8 mouse cellular contexts compared by ENCODE assay signal in genomic region chr5:115909106-115909505, GRCm38 (mm10).
DNase-seq lines count a peak whose midpoint lies in the region; ATAC-seq lines count a peak whose summit lies in the region.

No protein-coding gene starts in this region.

- H3K4me1 ChIP-seq in midbrain, embryonic 13.5 days (replicated peaks), result peaks cover 31% of the 10 kb centered on the region
- peaks cover 45% of the 10 kb centered on the region for H3K4me1 ChIP-seq in midbrain, embryonic 10.5 days
- peaks cover 40% of the 10 kb centered on the region for H3K4me1 ChIP-seq in heart, embryonic 13.5 days
- H3K4me1 ChIP-seq in neural tube, embryonic 13.5 days (replicated peaks), result peaks cover 30% of the 10 kb centered on the region

- no peaks in the 10 kb centered on the region for H3K36me3 ChIP-seq in midbrain, embryonic 13.5 days
- H3K36me3 ChIP-seq in midbrain, embryonic 10.5 days, result peaks cover 31% of the 10 kb centered on the region
- H3K36me3 ChIP-seq in heart, embryonic 13.5 days, result peaks cover 2% of the 10 kb centered on the region; the same call in 1 of the 2 replicates
- no peaks in the 10 kb centered on the region for H3K36me3 ChIP-seq in neural tube, embryonic 13.5 days

- no peaks in the 10 kb centered on the region for H3K27me3 ChIP-seq in midbrain, embryonic 13.5 days
- no peaks in the 10 kb centered on the region for H3K27me3 ChIP-seq in midbrain, embryonic 10.5 days (ENCODE audit: low read depth, poor library complexity, severe bottlenecking)
- 0 out of 2 replicates have a peak, but pooled peaks cover 4% of the 10 kb centered on the region for H3K27me3 ChIP-seq in heart, embryonic 13.5 days (replicated peaks)
- H3K27me3 ChIP-seq in neural tube, embryonic 13.5 days, result peaks cover 3% of the 10 kb centered on the region; the same call in 1 of the 2 replicates

- peak overlapping the region; percentile 49 for H3K4me3 ChIP-seq in midbrain, embryonic 13.5 days (replicated peaks)
- no peak overlapping the region for H3K4me3 ChIP-seq in midbrain, embryonic 10.5 days
- H3K4me3 ChIP-seq in heart, embryonic 13.5 days, result no peak overlapping the region
- H3K4me3 ChIP-seq in neural tube, embryonic 13.5 days, result peak overlapping the region; percentile 45

- H3K4me2 ChIP-seq in midbrain, embryonic 13.5 days (replicated peaks), result peak overlapping the region; percentile 79
- peak overlapping the region; percentile 88 for H3K4me2 ChIP-seq in heart, embryonic 13.5 days
- peak overlapping the region; percentile 65 for H3K4me2 ChIP-seq in neural tube, embryonic 13.5 days

- H3K9ac ChIP-seq in midbrain, embryonic 13.5 days (replicated peaks), result 0 out of 2 replicates have a peak overlapping the region, but pooled peaks have one; percentile 59
- no peak overlapping the region for H3K9ac ChIP-seq in heart, embryonic 13.5 days
- H3K9ac ChIP-seq in neural tube, embryonic 13.5 days, result peak overlapping the region; percentile 67

- intact Hi-C loops in left cerebral cortex, postnatal 10 days (cut with DNase I), result loop anchor here (5.0 kb wide), 2 partner anchors 67 to 112 kb away; no protein-coding TSS in a partner anchor

- DNase-seq in midbrain, embryonic 10.5 days (ENCODE audit: low spot score), result no peak
- peak; percentile 75 for DNase-seq in cerebellum, adult 9-11 months
- peak; percentile 63 to 75 for DNase-seq in left cerebral cortex, postnatal 10 days (ENCODE audit: extremely low spot score in 1 of 2, low spot score in 2 of 2)
- no peak for DNase-seq in retina, embryonic 14.5 days (ENCODE audit: low spot score)
- DNase-seq in retina, postnatal 1 day, result no peak

- H3K27ac ChIP-seq in midbrain, embryonic 13.5 days, result no peak overlapping the region
- no peak overlapping the region for H3K27ac ChIP-seq in midbrain, embryonic 10.5 days (replicated peaks)
- H3K27ac ChIP-seq in heart, embryonic 13.5 days (replicated peaks), result no peak overlapping the region
- 0 out of 2 replicates have a peak overlapping the region, but pooled peaks have one; percentile 7 for H3K27ac ChIP-seq in neural tube, embryonic 13.5 days (replicated peaks)

- H3K9me3 ChIP-seq in midbrain, embryonic 13.5 days, result no peaks in the 10 kb centered on the region
- no peaks in the 10 kb centered on the region for H3K9me3 ChIP-seq in midbrain, embryonic 10.5 days (replicated peaks)
- H3K9me3 ChIP-seq in heart, embryonic 13.5 days, result no peaks in the 10 kb centered on the region
- H3K9me3 ChIP-seq in neural tube, embryonic 13.5 days, result no peaks in the 10 kb centered on the region

- ATAC-seq in midbrain, embryonic 13.5 days, result no peak
- no peak for ATAC-seq in heart, embryonic 13.5 days (ENCODE audit: extremely low read depth, insufficient number of reproducible peaks, low FRiP score, low TSS enrichment)
- no peak for ATAC-seq in neural tube, embryonic 13.5 days (ENCODE audit: low read depth)

- WGBS in midbrain, embryonic 13.5 days, result 72% methylated on average over 11 of the region's 11 CpGs
- whole genome bisulfite sequencing in midbrain, embryonic 10.5 days, result 79% methylated on average over 11 of the region's 11 CpGs
- WGBS in heart, embryonic 13.5 days, result 38% methylated on average over 11 of the region's 11 CpGs
- WGBS in neural tube, embryonic 13.5 days, result 75% methylated on average over 11 of the region's 11 CpGs

Comparison
In these comparisons a context has a peak if more than half of its experiments do, and no peak if none do; other contexts are left out.
1. H3K4me3 ChIP-seq: peak in midbrain, embryonic 13.5 days (single experiment) and neural tube, embryonic 13.5 days (single experiment); none in midbrain, embryonic 10.5 days (single experiment) and heart, embryonic 13.5 days (single experiment).
2. DNase-seq: peak in cerebellum, adult 9-11 months (single experiment) and left cerebral cortex, postnatal 10 days (2 of 2); none in midbrain, embryonic 10.5 days (single experiment), retina, embryonic 14.5 days (single experiment) and retina, postnatal 1 day (single experiment).
3. Peak in every context shown above with its lines, with median percentiles within 50 percentile points of each other: H3K4me2 ChIP-seq.